Mouse (Mus musculus) CD4-positive, CD25-positive, alpha-beta regulatory T cell, adult 9 weeks (primary cell): ENCODE measurements around the gene Serbp1. TPM values are rescaled to one million over a fixed set of nuclear protein-coding genes. Genes with fewer than 3 reads are reported as not detected.

Experiments
- polyA plus RNA-seq: library from polyadenylated mRNA; unstranded; fragments of 100-300 nt; shearing (Covaris generic); gene quantifications from one replicate; pipeline ENCODE4 v1.2.1, GENCODE M21; 2017

Gene Serbp1
- 427 TPM for polyA plus RNA-seq

GRCm38 (mm10) chr6:67237977-67238376, at the start of gene Serbp1:
Gene Serbp1 (plus strand): TSS chr6:67238176.

Other genes with a start within 250 kb of the Serbp1 start
- 8.1 TPM for gene Gadd45a, start 200.7 kb upstream of the Serbp1 start, polyA plus RNA-seq
- gene Il12rb2, start 138.0 kb downstream of the Serbp1 start, polyA plus RNA-seq, result 0.98 TPM